Mouse (Mus musculus) hindbrain, embryonic 13.5 days (tissue): ENCODE data around the gene Ehbp1. TPM values are rescaled to one million over a fixed set of nuclear protein-coding genes. Genes with fewer than 3 reads are reported as not detected.
A peak's percentile ranks its signal among the peaks of the same experiment; 100 is the strongest.

Source experiments
- ATAC-seq: fragments of 200-750 bp; cut with Nextera tagmentation; 2 replicates; pipeline ENCODE4 v1.8.0; 2017; ENCODE audit warnings: moderate TSS enrichment; ENCODE audit not compliant: low FRiP score
- H3K27ac ChIP-seq: fragments of 300-500 bp; sonication (generic); 2 replicates; pipeline ENCODE4 v1.5.1; 2015; ENCODE audit warnings: inconsistent platforms, mild to moderate bottlenecking, moderate library complexity
- H3K27me3 ChIP-seq: fragments of 300-500 bp; sonication (generic); 2 replicates; pipeline ENCODE4 v1.6.1; 2015; ENCODE audit warnings: mild to moderate bottlenecking, inconsistent platforms
- H3K36me3 ChIP-seq: fragments of 300-500 bp; sonication (generic); 2 replicates; pipeline ENCODE4 v1.6.1; 2015; ENCODE audit warnings: mild to moderate bottlenecking, inconsistent platforms
- H3K4me1 ChIP-seq: fragments of 300-500 bp; sonication (generic); replicated peaks from 2 replicates; pipeline ENCODE4 v1.6.1; 2015; ENCODE audit warnings: inconsistent platforms
- H3K4me2 ChIP-seq: fragments of 300-500 bp; sonication (generic); 2 replicates; pipeline ENCODE4 v1.6.1; 2015; ENCODE audit warnings: inconsistent platforms, mild to moderate bottlenecking, moderate library complexity
- H3K4me3 ChIP-seq: fragments of 300-500 bp; sonication (generic); 2 replicates; pipeline ENCODE4 v1.5.1; 2015; ENCODE audit warnings: mild to moderate bottlenecking, inconsistent platforms
- H3K9ac ChIP-seq: fragments of 300-500 bp; sonication (generic); 2 replicates; pipeline ENCODE4 v1.6.1; 2015; ENCODE audit warnings: mild to moderate bottlenecking, inconsistent platforms
- H3K9me3 ChIP-seq: fragments of 300-500 bp; sonication (generic); 2 replicates; pipeline ENCODE4 v1.6.1; 2016; ENCODE audit warnings: inconsistent platforms
- WGBS: fragments of 180-500 bp; shearing (Covaris S2); methylation state at CpG from one replicate; pipeline ENCODE4 v1.1.7; 2015; 5-methylcytosine and 5-hydroxymethylcytosine counted together
- polyA plus RNA-seq: library from polyadenylated mRNA; unstranded; fragments of >200 nt; fragmentation: Nextera tagmentation; extraction: Ambion mirVana; gene quantifications from 2 replicates; pipeline ENCODE4 v1.2.1, GENCODE M21; 2015

Gene Ehbp1
- polyA plus RNA-seq, result 17.5 and 21.8 TPM in 2 replicates

- H3K27ac ChIP-seq, result no peak within 1 kb of the TSS
- no peak for ATAC-seq
- H3K36me3 ChIP-seq, result no peaks in the 10 kb centered on the region
- WGBS, result 70% methylated on average over 2 of the region's 2 CpGs
- no peaks in the 10 kb centered on the region for H3K27me3 ChIP-seq
- no peak within 1 kb of the TSS for H3K9ac ChIP-seq
- H3K4me1 ChIP-seq, result peaks cover 6% of the 10 kb centered on the region
- no peak within 1 kb of the TSS for H3K4me2 ChIP-seq
- H3K9me3 ChIP-seq, result no peaks in the 10 kb centered on the region
- H3K4me3 ChIP-seq, result no peak within 1 kb of the TSS
Observed at GRCm38 (mm10) chr11:22342242-22343207, at the start of gene Ehbp1. Ehbp1 (minus strand) TSS chr11:22342292.

- Histone ChIP-seq H3K27ac (no peak overlapping the region), H3K27me3 (no peaks in the 10 kb centered on the region)
Observed at GRCm38 (mm10) chr11:22387472-22388098, 45.5 kb upstream of the Ehbp1 start.

DNA sequence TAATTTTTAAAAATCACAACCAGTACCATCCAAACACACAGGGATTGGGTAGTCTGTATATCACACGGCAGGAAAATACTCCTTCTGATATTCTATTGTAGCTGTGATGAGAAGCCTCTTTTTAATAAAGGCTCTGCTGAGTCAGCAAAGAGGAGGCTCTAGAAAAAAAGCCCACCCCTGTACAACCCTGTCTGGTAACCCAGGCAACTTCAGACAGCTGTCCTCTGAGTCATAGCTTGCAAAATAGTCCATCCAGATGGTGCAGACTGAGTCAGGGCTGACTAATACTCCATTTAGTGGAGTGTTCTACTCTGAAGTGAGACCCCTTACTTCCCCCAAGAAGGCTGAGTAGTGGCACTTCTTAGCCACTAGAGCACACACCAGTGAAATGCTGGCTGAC is 41.4 kb upstream of the Ehbp1 start:
- H3K4me2 ChIP-seq, result no peak overlapping the region
- no peaks in the 10 kb centered on the region for H3K4me1 ChIP-seq
- no peak for ATAC-seq
- H3K36me3 ChIP-seq, result no peaks in the 10 kb centered on the region
- no peak overlapping the region for H3K27ac ChIP-seq
- no peaks in the 10 kb centered on the region for H3K27me3 ChIP-seq
- H3K9ac ChIP-seq, result no peak overlapping the region
- WGBS, result 92% methylated on average over 1 of the region's 1 CpGs
- no peak overlapping the region for H3K4me3 ChIP-seq
- no peaks in the 10 kb centered on the region for H3K9me3 ChIP-seq

More at GRCm38 (mm10) chr11:22387472-22388098, 45.5 kb upstream of the Ehbp1 start:
- H3K4me3 ChIP-seq, result no peak overlapping the region
- H3K9ac ChIP-seq, result no peak overlapping the region
- no peak for ATAC-seq
- H3K4me2 ChIP-seq, result no peak overlapping the region
- no peaks in the 10 kb centered on the region for H3K36me3 ChIP-seq
- no peaks in the 10 kb centered on the region for H3K4me1 ChIP-seq
- no peaks in the 10 kb centered on the region for H3K9me3 ChIP-seq
- 89% methylated on average over 6 of the region's 6 CpGs for WGBS

GRCm38 (mm10) chr11:22374811-22375210 is 32.7 kb upstream of the Ehbp1 start:
- no peak overlapping the region for H3K9ac ChIP-seq
- no peak for ATAC-seq
- H3K27ac ChIP-seq, result no peak overlapping the region
- H3K4me2 ChIP-seq, result no peak overlapping the region
- no peaks in the 10 kb centered on the region for H3K9me3 ChIP-seq
- H3K27me3 ChIP-seq, result no peaks in the 10 kb centered on the region
- 93% methylated on average over 2 of the region's 2 CpGs for WGBS
- H3K4me1 ChIP-seq, result no peaks in the 10 kb centered on the region
- H3K4me3 ChIP-seq, result no peak overlapping the region
- H3K36me3 ChIP-seq, result no peaks in the 10 kb centered on the region

GRCm38 (mm10) chr11:22373290-22373674 is 31.2 kb upstream of the Ehbp1 start:
- Histone ChIP-seq H3K4me2 (no peak overlapping the region), H3K9ac (no peak overlapping the region), H3K27me3 (no peaks in the 10 kb centered on the region), H3K9me3 (no peaks in the 10 kb centered on the region), H3K36me3 (no peaks in the 10 kb centered on the region), H3K4me1 (no peaks in the 10 kb centered on the region), H3K27ac (no peak overlapping the region), H3K4me3 (no peak overlapping the region)
- 82% methylated on average over 3 of the region's 3 CpGs for WGBS
- ATAC-seq, result no peak

DNA sequence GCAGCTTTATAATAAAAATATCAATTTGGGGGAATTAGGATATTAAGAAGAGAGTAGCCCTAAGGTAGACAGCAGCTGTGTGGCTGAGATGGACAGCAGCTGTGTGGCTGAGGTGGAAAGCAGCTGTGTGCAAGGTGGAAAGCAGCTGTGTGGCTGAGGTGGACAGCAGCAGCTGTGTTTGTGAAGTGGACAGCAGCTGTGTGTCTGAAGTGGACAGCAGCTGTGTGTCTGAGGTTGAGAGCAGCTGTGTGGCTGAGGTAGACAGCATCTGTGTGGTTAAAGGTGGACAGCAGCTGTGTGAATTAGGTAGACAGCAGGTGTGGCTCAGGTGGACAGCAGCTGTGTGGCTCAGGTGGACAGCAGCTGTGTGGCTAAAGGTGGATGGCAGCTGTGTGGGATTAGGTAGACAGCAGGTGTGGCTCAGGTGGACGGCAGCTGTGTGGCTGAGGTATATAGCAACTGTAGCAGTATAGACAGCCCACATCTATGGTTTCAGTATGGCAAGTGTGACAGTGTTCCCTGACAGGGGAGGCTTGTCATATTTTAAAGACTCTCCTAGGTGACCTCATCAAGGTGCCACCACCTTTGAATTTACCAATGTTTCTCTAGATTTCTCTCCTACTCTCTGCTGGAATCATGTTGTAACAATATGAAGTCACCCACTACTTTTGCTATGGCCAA is 30.7 kb upstream of the Ehbp1 start:
- H3K4me2 ChIP-seq, result no peak overlapping the region
- no peaks in the 10 kb centered on the region for H3K4me1 ChIP-seq
- H3K9me3 ChIP-seq, result no peaks in the 10 kb centered on the region
- H3K36me3 ChIP-seq, result no peaks in the 10 kb centered on the region
- no peak overlapping the region for H3K4me3 ChIP-seq
- no peak for ATAC-seq
- WGBS, result 93% methylated on average over 1 of the region's 1 CpGs
- H3K9ac ChIP-seq, result no peak overlapping the region
- H3K27ac ChIP-seq, result no peak overlapping the region
- no peaks in the 10 kb centered on the region for H3K27me3 ChIP-seq

GRCm38 (mm10) chr11:22369841-22370240 is 27.7 kb upstream of the Ehbp1 start:
- WGBS, result 87% methylated on average over 2 of the region's 2 CpGs
- no peak overlapping the region for H3K4me3 ChIP-seq
- no peaks in the 10 kb centered on the region for H3K36me3 ChIP-seq
- H3K27me3 ChIP-seq, result no peaks in the 10 kb centered on the region
- ATAC-seq, result no peak
- no peaks in the 10 kb centered on the region for H3K9me3 ChIP-seq
- H3K27ac ChIP-seq, result no peak overlapping the region
- no peaks in the 10 kb centered on the region for H3K4me1 ChIP-seq
- H3K4me2 ChIP-seq, result no peak overlapping the region
- no peak overlapping the region for H3K9ac ChIP-seq

- H3K4me2 ChIP-seq, result no peak overlapping the region
- H3K27me3 ChIP-seq, result no peaks in the 10 kb centered on the region
- H3K9me3 ChIP-seq, result no peaks in the 10 kb centered on the region
- no peak overlapping the region for H3K27ac ChIP-seq
- H3K4me1 ChIP-seq, result no peaks in the 10 kb centered on the region
- ATAC-seq, result no peak
- H3K4me3 ChIP-seq, result no peak overlapping the region
- WGBS, result 93% methylated on average over 3 of the region's 3 CpGs
- no peak overlapping the region for H3K9ac ChIP-seq
- H3K36me3 ChIP-seq, result no peaks in the 10 kb centered on the region
Observed at GRCm38 (mm10) chr11:22368621-22369020, 26.5 kb upstream of the Ehbp1 start.

- Histone ChIP-seq H3K9ac (no peak overlapping the region), H3K27ac (no peak overlapping the region), H3K4me1 (no peaks in the 10 kb centered on the region), H3K36me3 (no peaks in the 10 kb centered on the region), H3K9me3 (no peaks in the 10 kb centered on the region), H3K27me3 (no peaks in the 10 kb centered on the region), H3K4me3 (no peak overlapping the region), H3K4me2 (no peak overlapping the region)
- no peak for ATAC-seq
- WGBS, result 82% methylated on average over 2 of the region's 2 CpGs
Observed at GRCm38 (mm10) chr11:22366486-22366885, 24.4 kb upstream of the Ehbp1 start.

GRCm38 (mm10) chr11:22353962-22354621 is 12.0 kb upstream of the Ehbp1 start:
- Histone ChIP-seq H3K9ac (no peak overlapping the region), H3K36me3 (no peaks in the 10 kb centered on the region), H3K27me3 (no peaks in the 10 kb centered on the region), H3K27ac (no peak overlapping the region), H3K4me3 (no peak overlapping the region), H3K9me3 (no peaks in the 10 kb centered on the region), H3K4me1 (no peaks in the 10 kb centered on the region; the same call in 1 of the 2 replicates), H3K4me2 (no peak overlapping the region)
- ATAC-seq, result no peak
- 92% methylated on average over 6 of the region's 6 CpGs for whole genome bisulfite sequencing

GRCm38 (mm10) chr11:22349945-22350344 is 7.9 kb upstream of the Ehbp1 start:
- Histone ChIP-seq H3K4me1 (peaks cover 21% of the 10 kb centered on the region), H3K9me3 (no peaks in the 10 kb centered on the region), H3K27me3 (no peaks in the 10 kb centered on the region), H3K36me3 (no peaks in the 10 kb centered on the region), H3K27ac (no peak overlapping the region), H3K4me2 (no peak overlapping the region), H3K9ac (no peak overlapping the region), H3K4me3 (no peak overlapping the region)
- ATAC-seq, result no peak
- 76% methylated on average over 2 of the region's 2 CpGs for WGBS

GRCm38 (mm10) chr11:22348536-22348910 is 6.4 kb upstream of the Ehbp1 start:
- peak; percentile 97 for ATAC-seq
- Histone ChIP-seq H3K4me1 (peaks cover 21% of the 10 kb centered on the region), H3K9me3 (no peaks in the 10 kb centered on the region), H3K4me3 (no peak overlapping the region), H3K4me2 (no peak overlapping the region), H3K36me3 (no peaks in the 10 kb centered on the region), H3K27me3 (no peaks in the 10 kb centered on the region), H3K9ac (no peak overlapping the region), H3K27ac (peak overlapping the region; percentile 76)
- WGBS, result 9% methylated on average over 1 of the region's 1 CpGs
